Mouse (Mus musculus): ENCODE data around the gene Tmem72. TPM values are rescaled to one million over a fixed set of nuclear protein-coding genes. Genes with fewer than 3 reads are reported as not detected.

Gene Tmem72
- polyA plus RNA-seq, 1 experiment from 2014 or later: 0.11 TPM

DNA sequence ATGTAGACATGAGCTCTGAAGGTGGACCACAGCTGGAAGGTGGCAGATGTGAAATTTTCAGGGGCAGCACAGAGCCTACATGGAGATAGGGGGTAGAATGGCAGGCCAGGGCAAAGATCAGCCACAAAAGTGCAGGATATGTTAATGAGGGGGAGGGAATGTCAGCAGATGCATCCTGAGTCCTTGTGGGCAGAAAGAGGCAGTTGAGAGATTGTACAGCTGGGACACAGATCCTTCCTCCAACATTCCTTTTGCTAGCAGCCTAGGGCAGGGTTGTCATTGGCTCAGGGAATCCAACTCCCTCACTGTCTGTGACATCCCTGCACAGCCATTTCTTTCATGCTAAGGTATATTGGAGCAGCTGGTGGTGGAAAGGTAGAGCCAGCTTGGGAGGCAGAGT is 15.9 kb downstream of the Tmem72 start:
- Histone ChIP-seq H3K27me3 (ENCODE audit: control insufficient read depth, insufficient read depth, low read length) (no peaks in the 10 kb centered on the region), H3K4me1 (replicated peaks; ENCODE audit: control insufficient read depth, insufficient read depth, low read length) (no peaks in the 10 kb centered on the region), H3K9me3 (ENCODE audit: control insufficient read depth, low read length) (no peaks in the 10 kb centered on the region), H3K4me3 (ENCODE audit: low read depth, low read length) (no peak overlapping the region), H3K9ac (ENCODE audit: low read length) (no peak overlapping the region), H3K4me2 (ENCODE audit: low read depth, low read length, severe bottlenecking) (no peak overlapping the region), H3K27ac (ENCODE audit: low read depth, low read length) (no peak overlapping the region), H3K36me3 (ENCODE audit: control insufficient read depth, insufficient read depth, low read length) (no peaks in the 10 kb centered on the region)
- ATAC-seq (replicated peaks; ENCODE audit: low FRiP score): no peak
- no peak for DNase-seq (ENCODE audit: low spot score)

DNA sequence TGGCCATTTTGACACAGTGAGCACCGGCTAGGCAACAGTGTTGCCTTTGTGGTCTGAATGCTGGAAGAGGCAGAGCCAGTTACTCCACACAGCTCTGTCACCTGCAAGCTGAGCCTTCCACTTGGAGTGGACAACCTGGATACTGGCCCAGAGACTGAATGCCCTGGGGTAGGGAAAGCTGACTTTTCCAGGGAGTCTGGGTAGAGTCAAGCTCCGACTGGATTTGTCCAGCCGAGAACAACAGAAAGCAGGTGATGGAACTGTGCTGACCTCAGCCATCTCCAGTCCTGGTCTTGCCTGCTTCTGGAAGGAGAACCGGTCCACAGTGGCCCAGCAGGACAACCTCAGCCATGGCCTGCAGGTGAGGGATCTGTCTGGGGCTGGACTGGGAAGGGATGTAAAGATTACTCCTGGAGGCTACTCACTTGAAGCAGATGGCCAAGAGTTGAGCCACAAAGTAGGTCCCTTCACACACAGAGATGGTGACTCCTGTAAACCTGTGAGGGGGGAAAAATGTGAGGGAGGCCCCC is 18.8 kb downstream of the Tmem72 start:
- Histone ChIP-seq H3K27me3 (ENCODE audit: control insufficient read depth, insufficient read depth, low read length) (no peaks in the 10 kb centered on the region), H3K9ac (ENCODE audit: low read length) (no peak overlapping the region), H3K9me3 (ENCODE audit: control insufficient read depth, low read length) (no peaks in the 10 kb centered on the region), H3K4me3 (ENCODE audit: low read depth, low read length) (no peak overlapping the region), H3K36me3 (ENCODE audit: control insufficient read depth, insufficient read depth, low read length) (no peaks in the 10 kb centered on the region), H3K4me1 (replicated peaks; ENCODE audit: control insufficient read depth, insufficient read depth, low read length) (no peaks in the 10 kb centered on the region), H3K27ac (ENCODE audit: low read depth, low read length) (no peak overlapping the region), H3K4me2 (ENCODE audit: low read depth, low read length, severe bottlenecking) (no peak overlapping the region)
- WGBS: 91% methylated on average over 4 of the region's 4 CpGs
- no peak for DNase-seq (ENCODE audit: low spot score)
- ATAC-seq (replicated peaks; ENCODE audit: low FRiP score): no peak

DNA sequence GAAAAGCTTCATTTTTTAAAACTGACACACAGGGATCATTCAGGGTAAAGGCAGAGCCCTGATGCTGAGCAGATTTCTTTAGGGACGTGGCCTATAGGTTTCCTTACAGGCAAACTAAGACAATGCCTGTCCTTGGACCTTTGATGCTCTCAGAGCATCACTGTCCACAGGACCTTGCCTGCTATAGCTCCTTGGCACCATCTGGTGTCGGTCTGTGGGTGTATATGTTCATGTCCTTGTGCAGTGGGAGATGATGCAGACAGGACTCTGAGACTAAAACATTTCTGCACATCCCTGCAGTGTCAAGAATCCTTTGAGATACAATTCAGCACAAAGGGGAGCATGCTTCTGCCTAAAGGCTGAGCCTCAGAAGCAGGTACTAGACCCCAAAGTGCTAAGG is 19.3 kb downstream of the Tmem72 start:
- 64% methylated on average over 2 of the region's 2 CpGs for WGBS
- H3K27me3 ChIP-seq (ENCODE audit: control insufficient read depth, insufficient read depth, low read length): no peaks in the 10 kb centered on the region
- ATAC-seq (replicated peaks; ENCODE audit: low FRiP score) (no peak), DNase-seq (ENCODE audit: low spot score) (no peak)
- no peak overlapping the region for H3K27ac ChIP-seq (ENCODE audit: low read depth, low read length)
- no peaks in the 10 kb centered on the region for H3K9me3 ChIP-seq (ENCODE audit: control insufficient read depth, low read length)
- H3K9ac ChIP-seq (ENCODE audit: low read length): no peak overlapping the region
- no peak overlapping the region for H3K4me3 ChIP-seq (ENCODE audit: low read depth, low read length)
- H3K4me2 ChIP-seq (ENCODE audit: low read depth, low read length, severe bottlenecking): no peak overlapping the region
- H3K36me3 ChIP-seq (ENCODE audit: control insufficient read depth, insufficient read depth, low read length): no peaks in the 10 kb centered on the region
- no peaks in the 10 kb centered on the region for H3K4me1 ChIP-seq (replicated peaks; ENCODE audit: control insufficient read depth, insufficient read depth, low read length)

DNA sequence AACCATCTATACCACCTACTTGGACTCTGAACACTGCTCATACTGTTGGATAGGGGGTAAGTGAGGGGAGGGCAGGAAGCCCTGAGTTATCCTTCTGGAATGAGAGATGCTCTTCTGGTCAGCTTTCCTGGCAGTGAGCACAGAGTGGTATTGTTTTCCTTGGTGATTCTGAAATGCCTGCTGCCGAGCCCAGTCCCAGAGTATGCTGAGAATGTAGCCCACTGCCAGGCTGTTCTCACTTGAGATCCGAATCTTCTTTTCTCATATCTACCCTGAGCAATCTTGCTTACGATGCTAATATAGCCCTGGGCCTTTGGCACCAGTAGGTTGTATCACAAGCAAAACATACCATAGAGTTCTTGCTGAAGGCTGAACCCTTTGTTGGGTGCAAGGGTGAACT is 22.4 kb downstream of the Tmem72 start:
- H3K4me3 ChIP-seq (ENCODE audit: low read depth, low read length): no peak overlapping the region
- no peak overlapping the region for H3K9ac ChIP-seq (ENCODE audit: low read length)
- no peaks in the 10 kb centered on the region for H3K9me3 ChIP-seq (ENCODE audit: control insufficient read depth, low read length)
- no peak overlapping the region for H3K27ac ChIP-seq (ENCODE audit: low read depth, low read length)
- DNase-seq (ENCODE audit: low spot score): no peak
- WGBS: 89% methylated on average over 3 of the region's 3 CpGs
- no peak overlapping the region for H3K4me2 ChIP-seq (ENCODE audit: low read depth, low read length, severe bottlenecking)
- no peaks in the 10 kb centered on the region for H3K27me3 ChIP-seq (ENCODE audit: control insufficient read depth, insufficient read depth, low read length)
- H3K36me3 ChIP-seq (ENCODE audit: control insufficient read depth, insufficient read depth, low read length): no peaks in the 10 kb centered on the region
- no peaks in the 10 kb centered on the region for H3K4me1 ChIP-seq (replicated peaks; ENCODE audit: control insufficient read depth, insufficient read depth, low read length)
- ATAC-seq (replicated peaks; ENCODE audit: low FRiP score): no peak

DNA sequence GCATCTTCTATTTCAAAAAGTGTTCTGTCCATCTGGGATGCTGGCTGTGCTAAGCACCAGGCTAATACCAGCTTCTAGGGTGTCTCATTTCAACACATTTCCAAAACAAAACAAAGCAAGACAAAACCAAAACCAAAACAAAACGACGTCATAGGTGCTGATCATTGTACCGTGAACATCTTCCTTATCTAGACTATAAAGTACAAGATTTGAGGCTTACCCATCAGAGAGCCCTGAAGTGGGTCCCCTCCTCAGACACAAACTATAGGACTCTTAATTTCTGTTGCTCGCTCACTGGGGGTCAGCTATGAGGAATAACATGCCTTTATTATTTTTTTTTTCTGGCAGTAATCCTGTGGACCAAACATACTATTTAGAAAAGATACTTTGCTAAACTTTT is 23.1 kb downstream of the Tmem72 start:
- no peaks in the 10 kb centered on the region for H3K36me3 ChIP-seq (ENCODE audit: control insufficient read depth, insufficient read depth, low read length)
- no peaks in the 10 kb centered on the region for H3K9me3 ChIP-seq (ENCODE audit: control insufficient read depth, low read length)
- no peak overlapping the region for H3K4me3 ChIP-seq (ENCODE audit: low read depth, low read length)
- no peak overlapping the region for H3K4me2 ChIP-seq (ENCODE audit: low read depth, low read length, severe bottlenecking)
- no peak overlapping the region for H3K27ac ChIP-seq (ENCODE audit: low read depth, low read length)
- H3K4me1 ChIP-seq (replicated peaks; ENCODE audit: control insufficient read depth, insufficient read depth, low read length): no peaks in the 10 kb centered on the region
- WGBS: 79% methylated on average over 4 of the region's 4 CpGs
- no peak for DNase-seq (ENCODE audit: low spot score)
- no peak overlapping the region for H3K9ac ChIP-seq (ENCODE audit: low read length)
- no peak for ATAC-seq (replicated peaks; ENCODE audit: low FRiP score)
- H3K27me3 ChIP-seq (ENCODE audit: control insufficient read depth, insufficient read depth, low read length): no peaks in the 10 kb centered on the region

DNA sequence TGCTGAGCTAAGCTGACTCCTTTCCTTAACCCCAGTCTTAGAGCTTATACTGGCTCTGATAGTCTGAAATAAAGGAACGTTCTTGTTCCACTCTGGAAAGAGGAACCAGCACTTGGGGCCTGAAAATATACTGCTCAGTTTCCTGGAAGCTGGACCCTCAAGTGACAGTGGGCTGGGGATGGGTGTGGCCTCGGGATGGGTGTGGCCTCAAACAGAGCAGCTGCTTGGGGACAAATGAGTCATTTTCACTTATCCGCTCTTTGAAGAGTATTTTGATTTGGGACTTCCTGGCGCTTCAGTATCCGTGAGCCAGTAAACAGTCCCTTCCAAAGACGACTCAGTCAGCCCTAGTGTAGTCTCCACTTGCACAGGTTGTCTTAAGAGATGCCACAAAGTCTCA is 34.4 kb downstream of the Tmem72 start:
- no peaks in the 10 kb centered on the region for H3K9me3 ChIP-seq (ENCODE audit: control insufficient read depth, low read length)

DNA sequence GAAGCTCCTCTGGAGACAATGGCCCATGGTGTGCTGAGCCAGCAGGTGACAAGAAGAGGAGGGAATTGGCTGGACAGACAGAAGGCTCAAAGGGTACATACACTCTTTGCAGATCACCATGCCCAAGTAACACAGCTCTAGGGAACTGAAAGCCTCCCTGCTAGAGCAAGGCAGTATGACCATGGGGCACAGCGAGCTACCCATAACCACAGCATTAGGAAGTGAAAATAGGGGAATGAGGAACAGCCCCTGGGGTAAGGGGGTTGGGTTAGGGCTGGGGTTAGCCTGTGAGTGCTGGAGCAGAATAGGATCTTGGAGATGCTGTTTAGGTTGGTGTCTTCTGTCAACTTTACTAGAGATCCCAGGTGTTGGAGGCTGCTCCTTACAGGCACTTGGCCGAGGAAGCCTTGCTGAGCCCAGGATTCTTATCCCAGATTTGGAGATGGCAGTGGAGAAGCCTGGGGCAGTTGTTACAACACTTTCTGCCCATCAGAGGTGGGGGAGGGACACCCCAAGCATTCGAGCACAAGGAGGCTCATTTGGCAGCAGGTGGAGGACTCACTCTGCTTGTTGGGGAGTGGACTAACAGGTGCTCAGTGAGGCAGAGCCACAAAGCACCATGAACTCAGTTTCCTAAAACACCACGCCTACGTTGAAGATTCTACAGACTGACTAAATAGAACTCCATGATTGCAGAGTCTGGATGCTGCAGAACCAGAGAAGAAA is 37.0 kb downstream of the Tmem72 start:
- no peaks in the 10 kb centered on the region for H3K27me3 ChIP-seq (ENCODE audit: control insufficient read depth, insufficient read depth, low read length)
- no peak overlapping the region for H3K4me2 ChIP-seq (ENCODE audit: low read depth, low read length, severe bottlenecking)
- H3K4me1 ChIP-seq (replicated peaks; ENCODE audit: control insufficient read depth, insufficient read depth, low read length): 0 out of 2 replicates have a peak, but pooled peaks cover 3% of the 10 kb centered on the region
- H3K9me3 ChIP-seq (ENCODE audit: control insufficient read depth, low read length): no peaks in the 10 kb centered on the region
- no peak overlapping the region for H3K27ac ChIP-seq (ENCODE audit: low read depth, low read length)
- WGBS: 87% methylated on average over 5 of the region's 5 CpGs
- DNase-seq (ENCODE audit: low spot score): no peak
- H3K36me3 ChIP-seq (ENCODE audit: control insufficient read depth, insufficient read depth, low read length): no peaks in the 10 kb centered on the region
- H3K9ac ChIP-seq (ENCODE audit: low read length): no peak overlapping the region
- no peak for ATAC-seq (replicated peaks; ENCODE audit: low FRiP score)
- H3K4me3 ChIP-seq (ENCODE audit: low read depth, low read length): no peak overlapping the region

More for the DNA sequence above, 34.4 kb downstream of the Tmem72 start:
- Histone ChIP-seq H3K4me3 (ENCODE audit: low read depth, low read length) (no peak overlapping the region), H3K36me3 (ENCODE audit: control insufficient read depth, insufficient read depth, low read length) (no peaks in the 10 kb centered on the region), H3K4me2 (ENCODE audit: low read depth, low read length, severe bottlenecking) (no peak overlapping the region), H3K4me1 (replicated peaks; ENCODE audit: control insufficient read depth, insufficient read depth, low read length) (0 out of 2 replicates have a peak, but pooled peaks cover 2% of the 10 kb centered on the region), H3K9ac (ENCODE audit: low read length) (no peak overlapping the region), H3K27me3 (ENCODE audit: control insufficient read depth, insufficient read depth, low read length) (no peaks in the 10 kb centered on the region), H3K27ac (ENCODE audit: low read depth, low read length) (no peak overlapping the region)
- WGBS: 61% methylated on average over 6 of the region's 6 CpGs
- peak; percentile 50 for DNase-seq (ENCODE audit: low spot score)
- ATAC-seq (replicated peaks; ENCODE audit: low FRiP score): no peak

DNA sequence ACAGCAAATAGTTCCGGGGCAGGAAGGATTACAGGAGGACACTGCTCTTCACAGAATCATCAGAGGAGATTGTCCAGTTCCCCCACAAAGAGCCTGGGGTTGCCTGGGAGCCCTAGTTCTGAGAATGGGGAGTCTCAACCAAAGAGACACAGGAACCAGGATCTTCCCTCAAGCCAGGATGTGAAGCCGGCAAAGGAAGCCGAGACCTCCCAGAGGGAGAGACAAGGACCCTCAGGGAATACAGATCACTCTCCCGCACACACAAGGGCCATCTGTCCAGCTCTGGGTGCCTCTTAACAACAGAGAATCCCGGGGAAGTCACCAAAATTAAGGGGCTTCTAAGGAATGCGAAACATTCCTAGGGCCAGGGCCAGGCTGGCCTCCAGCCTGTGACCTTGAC is 39.4 kb downstream of the Tmem72 start:
- Histone ChIP-seq H3K27ac (ENCODE audit: low read depth, low read length) (no peak overlapping the region), H3K4me1 (replicated peaks; ENCODE audit: control insufficient read depth, insufficient read depth, low read length) (0 out of 2 replicates have a peak, but pooled peaks cover 3% of the 10 kb centered on the region), H3K27me3 (ENCODE audit: control insufficient read depth, insufficient read depth, low read length) (no peaks in the 10 kb centered on the region), H3K9ac (ENCODE audit: low read length) (no peak overlapping the region), H3K36me3 (ENCODE audit: control insufficient read depth, insufficient read depth, low read length) (no peaks in the 10 kb centered on the region), H3K9me3 (ENCODE audit: control insufficient read depth, low read length) (no peaks in the 10 kb centered on the region), H3K4me2 (ENCODE audit: low read depth, low read length, severe bottlenecking) (no peak overlapping the region), H3K4me3 (ENCODE audit: low read depth, low read length) (no peak overlapping the region)
- ATAC-seq (replicated peaks; ENCODE audit: low FRiP score) (no peak), DNase-seq (ENCODE audit: low spot score) (no peak)
- WGBS: 68% methylated on average over 6 of the region's 6 CpGs

DNA sequence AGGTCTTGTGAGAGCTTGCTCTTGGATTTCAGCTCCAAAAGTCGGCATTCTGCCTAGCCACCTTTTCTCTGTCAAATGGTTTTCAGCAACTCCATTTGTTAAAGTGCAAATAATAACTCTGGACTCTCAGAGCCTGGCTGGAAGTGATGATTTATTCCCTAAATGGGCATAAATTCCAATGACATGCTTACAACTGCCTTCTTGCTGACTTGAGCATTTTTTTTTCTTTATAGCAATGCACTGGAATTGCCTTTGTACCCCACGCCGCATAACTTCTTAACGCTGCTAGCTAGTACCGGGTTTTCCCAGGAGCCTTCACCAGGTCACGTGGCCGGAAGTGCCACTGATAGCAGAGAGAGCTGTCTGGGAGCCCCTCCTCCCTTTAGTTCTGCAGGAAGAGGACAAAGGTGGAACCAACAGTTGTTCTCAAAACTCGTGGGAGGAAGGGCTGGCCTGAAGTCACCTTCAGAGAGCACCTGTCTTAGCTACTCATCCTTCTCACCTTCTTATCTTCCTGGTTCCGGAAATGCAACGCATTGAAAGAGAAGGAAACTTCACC is 40.3 kb downstream of the Tmem72 start:
- WGBS: 87% methylated on average over 10 of the region's 10 CpGs
- H3K4me1 ChIP-seq (replicated peaks; ENCODE audit: control insufficient read depth, insufficient read depth, low read length): peaks cover 3% of the 10 kb centered on the region; the same call in 1 of the 2 replicates
- H3K9ac ChIP-seq (ENCODE audit: low read length): no peak overlapping the region

More for the DNA sequence above, 40.3 kb downstream of the Tmem72 start:
- no peaks in the 10 kb centered on the region for H3K36me3 ChIP-seq (ENCODE audit: control insufficient read depth, insufficient read depth, low read length)
- no peaks in the 10 kb centered on the region for H3K9me3 ChIP-seq (ENCODE audit: control insufficient read depth, low read length)
- H3K27ac ChIP-seq (ENCODE audit: low read depth, low read length): no peak overlapping the region
- no peak overlapping the region for H3K4me3 ChIP-seq (ENCODE audit: low read depth, low read length)
- no peak for DNase-seq (ENCODE audit: low spot score)
- no peak overlapping the region for H3K4me2 ChIP-seq (ENCODE audit: low read depth, low read length, severe bottlenecking)
- H3K27me3 ChIP-seq (ENCODE audit: control insufficient read depth, insufficient read depth, low read length): 0 out of 2 replicates have a peak, but pooled peaks cover 2% of the 10 kb centered on the region
- ATAC-seq (replicated peaks; ENCODE audit: low FRiP score): no peak
